Mouse (Mus musculus): ENCODE data around the gene Trrap. TPM values are rescaled to one million over a fixed set of nuclear protein-coding genes. Genes with fewer than 3 reads are reported as not detected.

Gene Trrap
- total and polyA plus RNA-seq, 3 experiments, result 18.2 to 77.0 (median 55.0) TPM

GRCm38 (mm10) chr5:144734949-144735348 is 32.6 kb upstream of the Trrap start (continued):
- peak; percentile 81 to 85 for TF ChIP-seq CTCF (conservative IDR thresholded peaks at IDR 0.05 in 1 of 2, IDR thresholded peaks at IDR 0.05 in 1 of 2; ENCODE audit: low read depth in 2 of 2, low read length in 2 of 2)
- TF ChIP-seq ZKSCAN1 (IDR thresholded peaks at IDR 0.05; ENCODE audit: borderline replicate concordance, low read depth, low read length), result no peak
- no peak for TF ChIP-seq BHLHE40 (IDR thresholded peaks at IDR 0.05; ENCODE audit: low read depth, low read length)
- TF ChIP-seq ELF1 (IDR thresholded peaks at IDR 0.05; ENCODE audit: low read depth, low read length), result no peak

- TF ChIP-seq KAT2A (IDR thresholded peaks at IDR 0.05; ENCODE audit: insufficient replicate concordance, low read length), result no peak
- no peak for TF ChIP-seq ZMIZ1 (IDR thresholded peaks at IDR 0.05; ENCODE audit: low read depth, low read length)
- no peak for TF ChIP-seq MAFK (IDR thresholded peaks at IDR 0.05; ENCODE audit: insufficient replicate concordance, low read length)
- TF ChIP-seq NELFE (IDR thresholded peaks at IDR 0.05; ENCODE audit: low read depth, low read length), result no peak
- TF ChIP-seq ZNF384 (IDR thresholded peaks at IDR 0.05; ENCODE audit: low read depth, low read length), result no peak
- TF ChIP-seq MEF2A (IDR thresholded peaks at IDR 0.05; ENCODE audit: borderline replicate concordance, low read depth, low read length), result no peak
- TF ChIP-seq MAX (IDR thresholded peaks at IDR 0.05; ENCODE audit: low read length), result no peak
- Histone ChIP-seq H3K27ac (ENCODE audit: insufficient read depth, low read depth) (no peak overlapping the region), H3K9me3 (replicated peaks; ENCODE audit: low read length) (no peaks in the 10 kb centered on the region), H3K27me3 (replicated peaks) (peaks cover 64% of the 10 kb centered on the region), H3K4me1 (ENCODE audit: control insufficient read depth in 1 of 2, insufficient read depth in 2 of 2) (no peaks in the 10 kb centered on the region; a peak in 1 of 4 replicates), H3K4me2 (ENCODE audit: insufficient read depth, low read depth, poor library complexity, severe bottlenecking) (no peak overlapping the region), H3K36me3 (replicated peaks in 1 of 2; ENCODE audit: control insufficient read depth in 1 of 2, insufficient read depth in 1 of 2, low read length in 1 of 2) (no peaks in the 10 kb centered on the region), H3K4me3 (replicated peaks in 1 of 3; ENCODE audit: low read depth in 2 of 3, low read length in 2 of 3, poor library complexity in 1 of 3) (no peak overlapping the region), H3K9ac (ENCODE audit: insufficient read depth, low read depth) (no peak overlapping the region), H3K79me2 (replicated peaks; ENCODE audit: control insufficient read depth, extremely low read depth, insufficient read depth, poor library complexity, severe bottlenecking) (no peaks in the 10 kb centered on the region)
- in situ Hi-C loops (cut with MboI; ENCODE audit: low pct_ligation_motif_present, low pct_unique_long_range_greater_than_20kb, low sequenced_read_pairs), result loop anchor here (10.0 to 25.0 kb wide), 4 partner anchors 272 to 700 kb away; partner anchors contain the start of genes Ocm and Tecpr1
- no peak for DNase-seq (ENCODE audit: extremely low read depth)
- dilution Hi-C loops (cut with MboI; ENCODE audit: extremely low pct_ligation_motif_present, extremely low pct_unique_long_range_greater_than_20kb, low sequenced_read_pairs), result no loop called here
These were observed 30.4 kb upstream of the Trrap start for GRCm38 (mm10) chr5:144737101-144737500.

DNA sequence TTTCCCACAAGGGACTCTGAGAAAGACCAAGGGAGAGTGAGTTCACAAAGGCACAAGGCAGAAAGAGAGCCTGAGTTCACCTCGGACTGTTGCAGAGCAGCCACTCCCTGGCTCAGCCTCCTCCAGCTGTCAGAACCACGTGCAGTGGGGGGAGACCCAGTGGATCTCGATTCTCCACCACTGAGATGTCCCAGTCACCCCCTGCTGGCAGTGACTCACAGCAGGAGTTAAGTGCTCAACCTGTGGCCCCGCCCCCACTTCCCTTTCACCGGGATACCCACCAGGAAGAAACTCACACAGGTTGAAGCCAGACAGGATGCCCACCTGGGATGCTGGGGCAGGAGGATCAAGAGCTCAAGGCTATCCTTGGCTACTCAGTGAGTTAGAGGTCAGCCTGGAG is 15.1 kb upstream of the Trrap start:
- no peaks in the 10 kb centered on the region for H3K79me2 ChIP-seq (replicated peaks; ENCODE audit: control insufficient read depth, extremely low read depth, insufficient read depth, poor library complexity, severe bottlenecking)
- peaks cover 6% of the 10 kb centered on the region for H3K9me3 ChIP-seq (replicated peaks; ENCODE audit: low read length)
- H3K4me1 ChIP-seq (ENCODE audit: control insufficient read depth in 1 of 2, insufficient read depth in 2 of 2), result peaks cover 6 to 8% of the 10 kb centered on the region in 2 experiments
- DNase-seq (ENCODE audit: extremely low read depth), result peak; percentile 58
- in situ Hi-C loops (cut with MboI; ENCODE audit: low pct_ligation_motif_present, low pct_unique_long_range_greater_than_20kb, low sequenced_read_pairs) (no loop called here), dilution Hi-C loops (cut with MboI; ENCODE audit: extremely low pct_ligation_motif_present, extremely low pct_unique_long_range_greater_than_20kb, low sequenced_read_pairs) (no loop called here)
- peak overlapping the region in 1 of 3 experiments; percentile 13 for H3K4me3 ChIP-seq (replicated peaks in 1 of 3; ENCODE audit: low read depth in 2 of 3, low read length in 2 of 3, poor library complexity in 1 of 3)
- H3K27ac ChIP-seq (ENCODE audit: insufficient read depth, low read depth), result no peak overlapping the region
- H3K9ac ChIP-seq (ENCODE audit: insufficient read depth, low read depth), result no peak overlapping the region
- H3K27me3 ChIP-seq (replicated peaks), result peaks cover 29% of the 10 kb centered on the region
- H3K36me3 ChIP-seq (replicated peaks in 1 of 2; ENCODE audit: control insufficient read depth in 1 of 2, insufficient read depth in 1 of 2, low read length in 1 of 2), result no peaks in the 10 kb centered on the region
- peak overlapping the region; percentile 69 for H3K4me2 ChIP-seq (ENCODE audit: insufficient read depth, low read depth, poor library complexity, severe bottlenecking)
- no peak for TF ChIP-seq MAZ (IDR thresholded peaks at IDR 0.05; ENCODE audit: low read depth, low read length)
- TF ChIP-seq JUN (IDR thresholded peaks at IDR 0.05; ENCODE audit: insufficient read depth, low read depth, low read length), result no peak
- TF ChIP-seq POLR2AphosphoS2 (IDR thresholded peaks at IDR 0.05; ENCODE audit: low read depth, low read length), result no peak
- TF ChIP-seq TBP (conservative IDR thresholded peaks at IDR 0.05; ENCODE audit: low read depth, low read length), result no peak
- TF ChIP-seq ZKSCAN1 (IDR thresholded peaks at IDR 0.05; ENCODE audit: borderline replicate concordance, low read depth, low read length), result no peak
- no peak for TF ChIP-seq NRF1 (IDR thresholded peaks at IDR 0.05; ENCODE audit: low read depth, low read length)
- no peak for TF ChIP-seq ETS1 (conservative IDR thresholded peaks at IDR 0.05; ENCODE audit: low read depth, low read length)
- no peak for TF ChIP-seq ZMIZ1 (IDR thresholded peaks at IDR 0.05; ENCODE audit: low read depth, low read length)
- peak; percentile 69 for TF ChIP-seq BHLHE40 (IDR thresholded peaks at IDR 0.05; ENCODE audit: low read depth, low read length)
- no peak for TF ChIP-seq USF1 (IDR thresholded peaks at IDR 0.05; ENCODE audit: low read depth, low read length)
- no peak for TF ChIP-seq ZC3H11A (IDR thresholded peaks at IDR 0.05; ENCODE audit: low read depth, low read length)
- no peak for TF ChIP-seq KAT2A (IDR thresholded peaks at IDR 0.05; ENCODE audit: insufficient replicate concordance, low read length)
- no peak for TF ChIP-seq RCOR1 (conservative IDR thresholded peaks at IDR 0.05; ENCODE audit: low read depth, low read length)
- TF ChIP-seq ZNF384 (IDR thresholded peaks at IDR 0.05; ENCODE audit: low read depth, low read length), result no peak
- TF ChIP-seq UBTF (IDR thresholded peaks at IDR 0.05; ENCODE audit: low read depth, low read length), result no peak
- TF ChIP-seq POLR2A (IDR thresholded peaks at IDR 0.05; ENCODE audit: low read depth, low read length), result no peak
- TF ChIP-seq HCFC1 (IDR thresholded peaks at IDR 0.05; ENCODE audit: low read depth, low read length), result no peak
- no peak for TF ChIP-seq MAFK (IDR thresholded peaks at IDR 0.05; ENCODE audit: insufficient replicate concordance, low read length)
- TF ChIP-seq USF2 (conservative IDR thresholded peaks at IDR 0.05; ENCODE audit: low read depth, low read length), result no peak
- TF ChIP-seq CTCF (conservative IDR thresholded peaks at IDR 0.05 in 1 of 2, IDR thresholded peaks at IDR 0.05 in 1 of 2; ENCODE audit: low read depth in 2 of 2, low read length in 2 of 2), result peak in 1 of 2 experiments; percentile 24; a peak in 2 of 4 replicates
- TF ChIP-seq ELF1 (IDR thresholded peaks at IDR 0.05; ENCODE audit: low read depth, low read length), result no peak
- TF ChIP-seq EP300 (IDR thresholded peaks at IDR 0.05; ENCODE audit: low read length), result no peak
- TF ChIP-seq JUND (conservative IDR thresholded peaks at IDR 0.05; ENCODE audit: low read depth, low read length), result no peak
- TF ChIP-seq E2F4 (IDR thresholded peaks at IDR 0.05; ENCODE audit: insufficient replicate concordance, low read depth, low read length), result no peak
- no peak for TF ChIP-seq GABPA (IDR thresholded peaks at IDR 0.05; ENCODE audit: insufficient replicate concordance, low read depth, low read length)
- TF ChIP-seq MEF2A (IDR thresholded peaks at IDR 0.05; ENCODE audit: borderline replicate concordance, low read depth, low read length), result no peak
- no peak for TF ChIP-seq NELFE (IDR thresholded peaks at IDR 0.05; ENCODE audit: low read depth, low read length)
